ENCODE assay signal across 17 mouse cellular contexts in genomic region chr6:35147726-35148422, GRCm38 (mm10).
"Had no signal": no experiment of that assay in that cellular context is flagged by ENCODE, and none has a peak within 500 bp of the region (broad histone marks: within the 10 kb centered on the region; RNA-seq: fewer than 3 reads in every experiment).

No protein-coding gene starts in this region.

- DNase-seq: kidney, adult 2 months; kidney, postnatal 25 days; layer of hippocampus, postnatal 36 days; liver, embryonic 13.5 days; lung, adult 2 months; lung, postnatal 14 days; retina, postnatal 1 day; right cerebral cortex, postnatal 25 days; spleen, adult 18-20 months; thymus, adult 2 months; thymus, postnatal 25 days had no signal

- H3K4me1 ChIP-seq: liver, embryonic 13.5 days; midbrain, embryonic 12.5 days; midbrain, embryonic 15.5 days; neural tube, embryonic 13.5 days had no signal

- H3K27ac ChIP-seq: kidney, postnatal 0 days; left cerebral cortex, adult 2 months; liver, embryonic 13.5 days; midbrain, embryonic 12.5 days; midbrain, embryonic 15.5 days; neural tube, embryonic 13.5 days had no signal

- H3K4me3 ChIP-seq: left cerebral cortex, adult 2 months; liver, embryonic 13.5 days; midbrain, embryonic 12.5 days; midbrain, embryonic 15.5 days; myocyte; neural tube, embryonic 13.5 days had no signal

- H3K27me3 ChIP-seq: liver, embryonic 13.5 days; midbrain, embryonic 12.5 days; midbrain, embryonic 15.5 days; neural tube, embryonic 13.5 days had no signal

- H3K36me3 ChIP-seq: liver, embryonic 13.5 days; midbrain, embryonic 12.5 days; midbrain, embryonic 15.5 days; neural tube, embryonic 13.5 days had no signal
